Mouse (Mus musculus) mature B cell (primary cell): ENCODE measurements around the gene Sema3c.
"Not testable (repeated sequence)": the region's sequence is repeated elsewhere in the genome, so short reads cannot be mapped to it uniquely, and the experiment has no call there.

Source experiments
- in situ Hi-C: fragments of 300-500 bp; cut with MboI; formaldehyde crosslinking; loops from 2 replicates; pipeline ENCODE4 v1.14.3; 2019

Sema3c gene

DNA sequence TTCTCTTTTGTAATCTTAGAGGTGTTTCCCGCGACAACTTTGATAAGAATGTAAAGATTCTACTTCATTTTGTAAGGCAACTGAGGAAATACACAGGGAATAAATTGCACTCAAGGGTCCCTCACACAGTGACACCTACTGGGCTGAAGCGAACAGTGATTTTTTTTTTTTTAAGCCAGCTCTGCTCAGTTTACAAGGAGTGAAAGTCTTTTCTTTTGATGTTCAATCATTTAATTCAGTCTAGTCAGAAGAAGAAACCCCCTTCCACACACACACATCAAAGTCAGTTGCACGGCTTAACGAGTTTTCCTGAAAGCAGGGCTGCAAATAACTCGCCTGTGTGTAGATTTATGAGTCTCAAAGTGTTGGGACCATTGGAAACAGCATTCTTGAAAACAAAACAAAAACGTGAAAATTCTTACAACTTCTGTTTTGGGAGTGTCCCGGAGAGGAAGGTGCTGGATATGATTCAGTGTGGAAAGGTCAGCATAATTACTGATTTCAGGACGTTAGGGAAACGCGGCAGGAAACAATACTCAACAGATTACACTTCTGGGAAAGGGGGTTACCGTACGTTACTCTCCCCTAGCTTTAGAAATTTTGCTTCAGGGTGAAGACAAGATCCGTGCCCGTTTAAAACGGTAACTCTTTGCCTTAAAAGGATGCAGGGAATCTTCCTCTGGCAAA is at the start of gene Sema3c:
TSS of gene Sema3c (plus strand) at position 588 of the 687 bp plus-strand sequence.
- in situ Hi-C loops = no loop called here

GRCm38 (mm10) chr5:17531165-17531564 is 42.9 kb upstream of the Sema3c start:
- in situ Hi-C loops = not testable (repeated sequence)

DNA sequence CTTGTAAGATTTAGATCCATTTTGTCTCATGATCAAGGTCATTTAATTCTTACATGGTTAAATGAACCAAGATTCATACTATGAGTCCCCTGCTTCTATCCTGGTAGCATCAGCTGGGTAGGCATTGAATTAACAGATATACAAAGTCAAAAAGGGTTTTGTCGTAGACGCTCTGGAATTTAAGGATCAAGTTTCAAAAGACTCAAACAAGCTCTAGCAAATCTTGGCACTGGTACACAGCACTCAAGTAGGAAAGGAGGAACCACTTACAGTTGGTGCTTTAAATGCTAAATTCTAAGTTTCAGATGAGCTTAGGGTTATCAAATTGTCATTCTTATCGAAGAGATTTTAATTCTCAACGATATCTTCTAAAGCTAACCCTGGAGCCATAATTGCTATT is 30.9 kb upstream of the Sema3c start:
- in situ Hi-C loops = no loop called here

DNA sequence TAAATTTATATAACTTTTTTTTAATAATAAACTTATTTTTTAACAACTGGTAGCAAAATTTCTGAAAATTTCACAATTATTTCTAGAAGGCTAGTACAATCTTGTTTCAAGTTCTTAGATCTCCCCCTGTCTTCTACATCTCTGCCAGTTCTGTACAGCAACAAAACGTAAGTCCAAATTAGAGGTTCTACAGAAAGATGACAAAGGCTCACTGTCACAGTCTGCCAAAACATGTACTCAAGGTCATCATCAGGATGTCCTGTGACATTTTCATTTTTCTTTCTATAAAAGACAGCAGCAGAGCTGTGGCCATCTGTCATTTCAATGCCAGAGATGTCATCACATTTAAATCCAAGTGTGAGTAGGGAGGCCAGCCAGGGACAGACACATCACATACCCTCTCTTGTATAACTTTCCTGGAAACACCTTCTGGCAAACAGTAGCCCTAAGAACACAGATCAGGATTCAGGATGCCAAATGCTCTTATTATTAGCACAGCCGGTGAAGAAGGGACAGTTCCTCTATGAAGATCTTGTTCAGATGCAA is 29.1 kb upstream of the Sema3c start:
- in situ Hi-C loops = no loop called here

GRCm38 (mm10) chr5:17551693-17552092 is 22.4 kb upstream of the Sema3c start:
- in situ Hi-C loops = no loop called here

- in situ Hi-C loops = no loop called here
These were observed 18.0 kb upstream of the Sema3c start for GRCm38 (mm10) chr5:17556073-17556473.

- in situ Hi-C loops = no loop called here
These were observed 17.3 kb upstream of the Sema3c start for GRCm38 (mm10) chr5:17556715-17557265.

DNA sequence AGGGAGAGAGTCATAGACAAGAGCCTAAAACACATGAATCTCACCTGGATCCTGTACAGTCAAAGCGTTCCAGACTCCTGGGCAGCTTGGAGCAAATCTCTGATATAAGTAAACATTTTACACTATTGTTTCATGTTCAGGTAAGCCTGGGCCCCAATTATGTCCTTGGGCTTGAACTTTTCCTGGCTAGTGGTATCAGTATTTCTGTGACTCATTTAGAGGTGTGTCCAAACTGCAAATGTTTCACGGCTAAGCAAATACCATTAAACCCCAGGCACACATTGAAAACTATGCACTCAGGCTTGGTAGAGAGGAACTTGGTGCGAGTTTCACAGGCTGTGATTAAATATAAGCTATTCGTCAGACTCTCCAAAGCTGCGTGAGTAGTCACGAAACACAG is 2.5 kb upstream of the Sema3c start:
- in situ Hi-C loops = no loop called here

- in situ Hi-C loops = no loop called here
These were observed 517 bp downstream of the Sema3c start for GRCm38 (mm10) chr5:17574413-17575182.

DNA sequence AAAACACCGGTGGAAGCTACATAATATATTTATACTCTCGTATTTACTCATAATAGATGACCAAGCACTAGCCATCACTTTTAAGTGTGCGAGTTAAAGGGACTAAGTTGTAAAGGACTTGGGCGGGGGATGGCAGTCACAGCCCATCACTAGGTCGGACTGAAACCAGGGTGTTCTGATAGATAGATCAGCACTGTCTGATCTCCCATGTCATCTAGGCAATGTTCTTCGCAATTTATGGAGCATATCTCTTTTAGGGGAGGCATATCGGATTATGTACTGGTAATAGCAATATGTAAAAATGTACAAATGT is 1.1 kb downstream of the Sema3c start:
- in situ Hi-C loops = no loop called here

GRCm38 (mm10) chr5:17576069-17576468 is 2.0 kb downstream of the Sema3c start:
- in situ Hi-C loops = no loop called here

DNA sequence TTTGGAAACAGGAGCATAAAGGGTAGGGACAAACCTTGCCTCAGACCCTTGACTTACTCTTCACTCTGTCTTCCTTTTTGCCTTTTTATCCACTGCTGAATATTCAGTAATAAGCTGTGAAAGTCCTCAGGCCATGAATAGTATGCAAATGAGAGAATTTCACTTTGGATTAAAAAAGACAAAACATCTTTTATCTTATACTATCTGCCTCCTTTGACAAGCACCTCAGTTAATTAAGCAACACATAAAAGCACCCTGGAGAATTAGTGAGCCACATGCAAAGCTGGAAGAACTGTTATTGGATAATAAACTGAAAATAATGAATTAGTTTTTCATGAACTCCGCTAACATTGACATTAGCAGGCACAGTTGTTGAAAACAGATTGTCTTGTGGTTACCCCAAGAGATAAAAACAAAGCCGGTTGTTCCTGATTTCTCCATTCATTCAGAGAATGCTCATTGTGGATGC is 8.0 kb downstream of the Sema3c start:
- in situ Hi-C loops = no loop called here

GRCm38 (mm10) chr5:17584299-17584945 is 10.3 kb downstream of the Sema3c start:
- in situ Hi-C loops = no loop called here

- in situ Hi-C loops = no loop called here
These were observed 12.6 kb downstream of the Sema3c start for GRCm38 (mm10) chr5:17586518-17587210.

- in situ Hi-C loops = no loop called here
These were observed 17.8 kb downstream of the Sema3c start for GRCm38 (mm10) chr5:17591908-17592307.

DNA sequence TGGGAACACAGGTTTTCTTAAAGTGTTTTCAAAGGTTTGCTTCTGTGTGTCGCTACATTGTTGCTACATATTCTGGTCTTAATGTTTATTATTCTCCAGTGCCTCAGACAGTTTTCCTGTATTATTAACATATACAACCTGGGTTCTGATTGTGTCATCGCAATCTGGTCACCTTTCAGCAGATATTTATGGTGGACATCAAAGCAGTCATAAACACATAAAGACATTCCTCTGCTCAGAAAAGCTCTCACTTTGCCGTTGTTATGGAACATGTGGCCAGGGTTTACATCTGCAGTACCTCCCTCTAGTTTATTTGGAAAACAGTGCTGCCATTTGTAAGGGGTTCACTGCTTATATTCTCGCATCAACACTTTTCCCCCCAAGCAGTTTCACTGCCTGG is 27.6 kb downstream of the Sema3c start:
- in situ Hi-C loops = no loop called here

- in situ Hi-C loops = no loop called here
These were observed 46.5 kb downstream of the Sema3c start for GRCm38 (mm10) chr5:17620619-17621018.

- in situ Hi-C loops = no loop called here
These were observed 48.5 kb downstream of the Sema3c start for GRCm38 (mm10) chr5:17622564-17622963.

GRCm38 (mm10) chr5:17628606-17629005 is 54.5 kb downstream of the Sema3c start:
- in situ Hi-C loops = no loop called here

DNA sequence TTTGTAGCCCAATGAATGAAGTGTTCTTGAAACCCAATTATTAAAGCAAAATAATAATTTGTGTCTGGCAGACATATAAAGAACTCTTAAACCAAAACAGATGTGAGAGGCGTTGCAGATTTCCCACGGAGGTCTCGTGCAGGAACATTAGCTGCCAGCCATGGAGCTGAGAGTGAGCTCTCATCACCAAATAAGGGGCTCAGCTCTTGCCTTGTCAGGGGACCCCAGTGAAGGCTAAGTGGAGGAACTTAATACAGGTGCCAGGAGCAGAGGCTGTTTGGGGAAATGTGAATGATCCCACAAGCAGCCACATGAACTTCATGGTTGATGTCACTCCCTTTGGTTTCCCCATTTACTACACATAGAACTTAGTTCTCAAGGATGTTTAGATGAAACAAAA is 55.5 kb downstream of the Sema3c start:
- in situ Hi-C loops = no loop called here

DNA sequence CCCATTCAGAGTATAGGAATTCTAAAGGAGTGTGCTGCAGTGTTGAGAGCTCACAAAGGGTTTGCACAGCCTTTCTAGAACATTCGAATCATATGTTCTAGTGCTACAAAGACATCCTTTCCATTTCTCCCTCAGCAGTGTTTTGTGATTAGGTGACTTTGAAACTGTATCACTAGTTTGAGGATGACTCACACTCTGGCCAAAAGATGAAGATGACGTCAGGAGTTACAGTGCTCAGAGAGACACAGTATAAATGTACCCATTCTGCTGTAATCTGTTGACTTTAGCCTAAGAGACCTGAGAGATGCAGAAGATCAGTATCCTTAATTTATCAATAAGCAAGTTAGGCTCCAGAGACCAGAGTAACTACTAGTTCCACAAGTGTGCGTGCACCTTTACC is 65.4 kb downstream of the Sema3c start:
- in situ Hi-C loops = no loop called here
